Mouse (Mus musculus): ENCODE data around the gene Rac2.

Gene Rac2

DNA sequence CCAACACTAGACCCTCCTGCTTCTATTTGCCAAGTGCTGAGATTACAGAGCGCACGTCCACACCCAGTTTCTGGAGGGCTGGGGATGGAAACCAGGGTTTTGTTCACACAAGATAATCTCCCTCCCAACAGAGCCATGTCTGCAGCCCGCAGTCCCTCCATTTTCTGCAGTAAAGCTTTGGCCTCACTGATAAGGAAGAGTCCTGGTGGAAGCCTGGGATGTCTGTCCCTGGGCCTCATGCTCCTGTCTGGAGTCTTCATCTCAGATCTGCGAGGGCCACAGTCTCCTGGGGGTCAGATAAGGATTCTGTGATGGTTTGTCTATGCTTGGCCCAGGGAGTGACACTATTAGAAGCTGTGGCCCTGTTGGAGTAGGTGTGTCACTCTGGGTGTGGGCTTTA, 15.5 kb upstream of the Rac2 start:
- no peak for DNase-seq

DNA sequence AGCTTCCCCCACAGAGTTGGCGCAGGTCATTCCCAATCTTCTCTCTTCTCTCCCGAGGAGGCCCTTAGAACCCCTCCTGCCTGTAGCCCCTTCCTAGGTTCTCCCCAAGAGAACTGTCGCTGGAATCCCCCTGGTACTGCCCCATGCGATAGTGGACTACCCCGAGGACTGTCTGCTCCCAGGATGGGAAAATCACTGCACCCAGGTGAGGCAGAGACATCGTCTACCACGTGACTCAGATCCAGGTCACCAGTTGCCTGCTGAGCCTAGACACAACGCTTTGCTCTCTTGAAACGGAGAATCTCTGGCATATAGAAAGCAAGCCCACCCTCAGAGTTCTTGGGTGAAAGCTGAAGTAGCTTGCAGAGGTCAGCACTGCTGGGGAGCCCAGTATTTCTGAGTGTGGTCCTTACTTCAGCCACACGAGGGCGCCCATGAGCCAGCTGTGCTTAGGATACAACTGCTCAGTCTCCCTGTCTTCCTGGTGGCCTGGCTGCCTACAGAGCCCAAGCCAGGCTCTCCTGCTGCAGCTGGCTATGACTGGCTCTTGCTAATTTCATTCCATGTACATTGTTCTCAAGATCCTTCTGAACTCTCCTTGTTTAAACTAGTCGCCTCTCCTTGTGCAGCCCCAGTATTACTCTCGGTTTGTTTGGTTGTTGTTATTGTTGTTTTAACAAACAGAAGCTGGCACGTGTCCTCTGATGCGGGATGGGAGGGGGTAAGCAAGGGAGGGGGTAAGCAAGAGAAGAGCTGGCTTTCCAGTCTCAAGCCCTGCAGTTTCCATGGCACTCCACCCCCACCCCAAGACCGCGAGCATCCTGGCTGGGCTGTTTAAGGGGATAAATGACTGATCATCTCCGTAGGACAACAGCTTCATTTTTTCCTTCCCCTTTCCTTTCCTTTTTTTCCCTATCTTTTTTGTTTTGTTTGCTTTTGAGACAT, 14.7 kb upstream of the Rac2 start:
- DNase-seq = peak; percentile 91 to 92

DNA sequence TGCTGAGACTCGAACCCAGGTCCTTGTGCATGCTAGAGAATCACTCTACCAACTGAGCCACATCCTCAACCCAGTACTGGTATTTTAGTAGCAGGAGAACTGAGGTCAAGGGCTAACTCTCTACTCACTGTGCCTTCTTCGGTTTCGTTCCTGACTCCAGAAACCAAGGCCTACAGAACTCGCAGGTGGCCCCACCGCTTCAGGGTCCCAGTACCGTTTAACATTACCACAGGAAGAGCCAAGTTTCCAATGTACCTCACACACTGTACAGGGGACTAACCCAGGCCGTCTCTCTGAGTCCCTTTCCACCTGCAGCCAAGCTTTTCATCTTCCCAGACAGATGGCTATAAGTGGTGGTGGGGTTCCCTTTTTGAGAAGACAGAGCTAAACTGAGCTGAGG, 12.8 kb upstream of the Rac2 start:
- DNase-seq = no peak

DNA sequence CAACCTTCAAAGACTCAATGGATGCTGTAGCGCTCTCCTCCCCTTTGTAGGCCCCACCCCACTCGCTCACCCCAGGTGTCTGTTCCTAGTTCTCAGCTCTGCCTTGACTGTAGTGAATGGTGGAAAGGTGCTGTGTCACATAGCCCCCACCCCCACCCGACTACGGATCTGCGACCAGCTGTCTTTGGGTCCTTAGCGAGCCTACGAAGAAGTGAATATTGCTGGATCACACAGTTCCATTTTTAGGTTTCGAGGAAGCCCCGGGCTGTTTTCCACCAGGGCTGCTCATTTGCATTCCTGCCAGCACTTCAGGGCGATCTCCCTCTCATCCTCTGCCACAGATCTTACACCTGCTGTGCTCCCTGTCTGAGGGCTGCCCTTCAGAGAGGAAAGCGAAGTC, 10.8 kb upstream of the Rac2 start:
- peak in 1 of 2 experiments; percentile 28 for DNase-seq

DNA sequence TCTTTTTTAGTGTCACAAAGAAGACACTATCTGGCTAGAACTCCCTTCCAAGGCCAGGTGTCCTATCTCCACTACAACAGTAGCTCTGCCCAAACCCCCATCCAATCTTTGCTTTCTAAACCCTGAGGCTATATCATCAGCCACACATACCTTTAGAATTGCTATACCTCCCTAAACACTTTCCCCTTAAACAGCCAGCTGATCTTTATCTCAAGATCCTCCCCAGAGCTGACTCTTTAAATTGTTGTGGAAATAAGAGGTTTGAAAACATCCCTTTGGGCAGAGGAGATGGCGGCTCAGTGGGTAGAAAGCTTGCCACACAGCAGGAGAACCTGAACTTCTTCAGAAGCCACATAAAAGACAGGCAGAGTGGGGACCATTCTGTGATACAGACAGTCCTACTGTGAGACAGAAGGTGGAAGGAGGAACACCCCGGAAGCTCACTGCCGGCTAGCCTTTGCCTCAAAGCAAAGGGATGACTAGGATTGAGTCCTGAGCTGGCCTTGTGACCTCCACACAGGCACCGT, 3.8 kb upstream of the Rac2 start:
- no peak for DNase-seq

DNA sequence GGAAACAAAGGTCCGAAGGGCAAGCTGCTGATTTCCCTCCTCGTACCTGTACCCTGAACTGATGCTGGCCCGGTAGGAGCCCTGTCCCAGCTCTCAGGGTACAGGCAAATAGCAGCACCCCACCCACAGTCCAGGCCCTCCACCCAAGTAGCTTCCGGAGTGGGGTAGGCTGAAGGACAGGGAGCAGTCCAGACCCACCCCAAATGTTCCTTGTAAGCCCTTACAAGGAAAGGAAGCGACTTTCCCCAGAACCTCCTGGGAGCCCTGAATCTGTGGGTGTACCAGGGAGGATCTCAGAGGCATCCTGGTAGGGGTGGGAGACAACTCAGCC, 348 bp downstream of the Rac2 start:
- no peak for DNase-seq

DNA sequence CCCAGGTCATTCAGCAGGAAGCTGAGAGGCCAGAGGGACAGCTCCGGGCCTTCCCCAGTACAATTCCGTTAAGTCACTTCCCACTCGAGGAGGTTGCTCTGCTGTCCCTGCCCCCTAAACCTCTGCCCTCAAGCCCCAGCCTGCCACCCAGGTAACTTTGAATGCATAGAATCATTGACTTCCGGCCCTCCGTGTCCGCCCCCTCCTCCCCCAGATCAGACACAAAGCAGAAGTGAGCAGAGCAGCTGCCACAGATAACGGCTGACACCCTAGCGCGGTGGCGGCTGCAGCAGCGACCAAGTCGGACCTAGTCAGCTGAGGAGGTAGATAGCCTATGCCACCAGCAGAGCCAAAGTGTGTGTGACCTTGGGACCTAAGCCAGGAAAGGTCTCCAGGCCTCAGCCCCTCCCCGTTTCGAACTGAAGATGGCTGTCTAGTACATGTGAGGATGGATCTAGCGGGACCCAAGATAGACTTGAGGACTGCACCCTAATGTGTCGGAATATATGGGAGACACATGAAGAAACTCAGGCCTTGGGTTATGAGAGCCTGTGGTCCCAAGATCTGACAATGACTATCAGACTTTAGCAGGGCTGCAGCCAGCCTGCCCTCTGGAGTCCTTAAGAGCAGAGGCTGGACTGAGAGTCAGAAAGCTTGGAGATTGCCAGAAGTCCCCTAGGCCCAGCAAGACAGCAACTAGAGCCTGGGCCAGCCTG, 871 bp downstream of the Rac2 start:
- DNase-seq = no peak

DNA sequence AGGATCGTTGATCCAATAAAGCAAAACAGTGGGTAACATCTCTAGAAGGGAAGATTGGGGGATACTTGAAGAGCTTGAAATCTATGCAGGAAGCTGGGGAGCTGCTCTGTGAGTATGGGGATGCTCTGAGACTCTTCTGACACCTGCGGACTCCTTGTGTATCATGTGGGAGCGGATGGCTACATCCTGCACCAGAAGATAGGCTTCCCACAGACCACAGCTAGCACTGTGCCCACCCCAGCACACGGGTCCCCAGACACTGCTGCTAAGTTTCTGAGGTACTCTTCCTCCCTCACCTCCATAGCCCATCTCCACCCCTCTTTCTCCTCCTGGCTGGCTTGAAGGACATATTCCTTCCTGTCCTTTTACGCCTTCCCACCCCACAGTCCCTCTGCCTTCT, 2.4 kb downstream of the Rac2 start:
- DNase-seq = no peak

DNA sequence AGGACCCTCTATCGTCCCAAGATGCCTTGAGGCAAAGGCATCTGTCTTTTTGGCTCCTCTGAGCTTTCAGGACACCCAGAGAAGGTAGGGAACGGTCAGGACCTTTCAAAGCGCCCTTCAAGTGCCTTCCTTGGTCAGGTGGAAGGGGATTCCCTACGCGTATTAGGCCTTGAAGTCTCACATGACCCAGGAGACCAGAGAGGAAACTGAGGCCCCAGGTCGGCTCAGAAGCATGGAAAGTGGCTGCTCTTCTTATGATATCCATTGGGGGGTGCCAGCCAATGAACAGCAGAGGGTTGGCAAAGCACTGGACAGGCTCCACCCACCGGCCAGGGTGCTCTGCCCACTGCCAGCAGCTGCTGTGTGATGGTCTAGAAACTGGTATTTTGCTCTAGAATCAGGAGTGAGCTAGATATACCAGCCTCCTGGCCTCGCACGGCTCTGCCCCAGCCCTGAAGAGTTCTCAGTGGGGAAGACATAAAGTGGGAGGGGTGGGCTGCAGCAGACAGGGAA, 4.9 kb downstream of the Rac2 start:
- peak in 1 of 2 experiments; percentile 46 for DNase-seq

DNA sequence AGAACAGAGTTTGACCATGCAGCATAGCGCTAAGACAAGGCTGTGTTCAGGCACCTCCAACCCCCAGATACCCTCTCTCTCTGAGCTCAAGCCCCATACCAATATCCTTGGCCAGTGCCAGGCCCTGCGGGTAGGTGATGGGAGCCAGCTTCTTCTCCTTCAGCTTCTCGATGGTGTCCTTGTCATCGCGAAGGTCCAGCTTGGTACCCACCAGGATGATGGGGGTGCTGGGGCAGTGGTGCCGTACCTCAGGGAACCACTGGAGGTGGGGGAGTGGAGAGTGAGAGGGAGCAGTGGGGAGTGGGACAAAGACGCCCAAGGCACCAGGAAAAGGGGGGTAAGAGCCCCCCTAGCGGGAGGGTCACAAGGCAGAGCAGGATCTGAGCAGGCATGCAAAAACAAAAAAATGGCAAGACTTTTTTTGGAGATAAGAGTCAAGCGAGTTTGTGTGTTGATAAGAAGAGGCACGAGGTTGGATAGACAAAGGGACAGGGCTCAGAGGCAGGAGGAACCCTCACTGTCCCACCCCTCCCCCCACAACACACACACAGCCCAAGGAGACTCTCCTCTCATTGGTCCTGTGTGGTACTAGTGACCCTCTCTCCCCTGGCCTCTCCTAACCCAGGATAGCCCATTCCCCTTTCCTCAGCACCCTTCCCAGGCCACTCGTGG, 7.7 kb downstream of the Rac2 start:
- DNase-seq = no peak

DNA sequence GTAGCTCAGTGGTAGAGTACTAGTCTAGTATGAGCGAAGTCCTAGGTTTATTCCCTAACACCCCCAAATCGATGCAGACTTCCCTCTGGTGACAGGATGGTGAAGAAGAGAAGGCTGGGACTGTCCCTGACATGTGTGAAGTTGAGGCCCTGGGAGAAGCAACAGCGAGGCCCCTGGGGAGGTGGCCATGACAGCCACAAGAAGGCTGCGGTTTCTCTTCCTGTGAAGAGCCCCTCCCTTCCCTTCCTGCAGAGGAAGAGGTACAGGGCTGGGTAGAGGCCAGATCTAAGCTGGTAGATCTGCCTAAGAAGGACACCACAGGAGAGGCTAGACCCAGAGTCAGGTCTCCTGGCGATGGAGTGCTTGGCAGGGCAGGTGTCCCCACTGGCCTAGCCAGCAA, 8.6 kb downstream of the Rac2 start:
- no peak for DNase-seq

DNA sequence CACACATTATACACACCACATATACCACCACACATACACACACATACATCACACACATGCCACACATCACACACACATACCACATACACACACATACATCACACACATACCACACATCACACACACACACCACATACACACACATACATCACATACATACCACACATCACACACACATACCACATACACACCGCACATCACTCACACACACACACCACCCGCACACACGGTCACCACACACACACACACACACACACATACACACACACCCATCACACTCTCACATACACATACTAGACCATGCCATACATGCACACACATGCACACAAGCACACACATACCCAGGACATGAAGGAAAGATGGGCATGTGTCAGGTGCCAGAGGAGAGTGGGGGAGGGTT, 9.2 kb downstream of the Rac2 start:
- no peak for DNase-seq

DNA sequence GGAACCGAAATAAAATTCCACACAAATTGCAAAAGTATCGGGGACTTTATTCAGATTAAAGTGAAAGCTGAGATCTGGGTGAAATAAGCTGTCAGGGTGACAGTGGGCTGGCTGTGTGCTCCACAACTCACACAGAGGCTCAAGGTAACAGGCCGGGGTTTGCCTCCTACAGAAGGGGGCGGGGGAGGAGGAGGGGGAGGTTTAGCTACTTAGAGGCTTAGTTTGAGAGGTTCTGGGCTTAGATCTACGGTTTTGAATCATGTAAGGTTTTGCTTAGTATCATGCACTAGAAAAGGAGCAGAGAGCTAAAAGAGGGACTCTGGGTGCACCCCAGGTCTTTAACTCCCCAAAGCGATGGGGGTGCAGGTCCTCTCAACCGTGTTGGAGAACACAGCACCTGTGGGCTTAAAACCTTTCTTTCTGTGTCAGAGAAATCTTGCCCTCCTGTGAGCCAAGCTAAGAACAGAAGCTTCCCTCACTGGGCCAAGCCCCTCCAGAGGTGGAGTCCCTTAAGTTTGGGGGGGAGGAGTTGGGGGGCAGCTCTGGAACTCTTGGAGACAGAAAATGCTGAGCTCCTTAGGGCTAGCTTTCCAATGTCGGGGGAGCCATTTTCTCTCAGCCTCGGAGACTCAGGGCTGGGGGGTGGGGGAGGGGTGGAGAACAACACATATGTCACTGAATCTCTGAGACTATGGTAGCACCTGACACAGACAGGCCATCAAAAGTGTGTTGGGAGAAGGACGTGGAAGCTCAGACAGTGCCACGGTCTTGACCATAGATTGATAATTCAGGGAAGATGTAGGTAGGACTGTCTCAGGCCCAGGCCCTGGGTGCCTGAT, 13.2 kb downstream of the Rac2 start:
- DNase-seq = no peak

DNA sequence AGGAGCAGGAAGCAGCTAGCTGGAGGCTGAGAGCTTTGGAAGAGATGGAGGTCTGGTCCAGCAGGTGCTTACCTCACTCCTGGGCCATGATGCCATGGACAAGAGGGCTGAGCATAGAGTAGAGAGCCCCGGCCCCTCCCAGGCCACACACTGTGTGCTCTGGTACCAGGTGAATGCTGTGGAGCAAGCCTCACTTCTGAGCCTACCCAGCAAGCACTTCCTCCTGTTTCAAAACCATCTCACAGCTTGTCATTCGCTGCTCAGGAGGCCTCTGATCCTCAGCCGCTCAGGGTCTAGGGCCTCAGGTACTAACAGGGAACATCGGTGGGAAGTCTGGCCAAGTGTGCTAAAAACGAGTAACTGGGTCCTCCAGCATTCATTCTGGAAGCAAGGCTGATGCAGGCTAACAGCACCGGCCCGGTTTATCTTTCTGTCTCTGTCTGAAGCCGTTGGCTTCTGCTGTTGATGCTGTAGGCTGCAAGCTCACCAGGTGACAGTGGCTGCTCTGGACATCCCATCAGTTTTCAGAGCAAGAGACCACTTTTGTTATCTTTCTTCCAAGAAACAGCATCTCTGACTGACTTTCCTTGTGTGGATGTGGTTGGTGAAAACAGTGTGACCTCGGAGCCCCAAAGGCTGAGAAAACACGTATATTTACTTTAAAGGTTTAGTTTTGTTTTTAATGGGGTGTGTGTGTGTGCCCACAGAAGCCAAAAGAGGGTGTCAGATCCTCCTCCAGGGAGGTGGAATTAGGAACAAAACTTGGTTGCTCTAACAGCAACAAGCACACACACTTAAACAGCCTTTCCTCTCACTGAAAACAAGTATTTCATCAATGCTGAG, 14.7 kb downstream of the Rac2 start:
- DNase-seq = no peak

DNA sequence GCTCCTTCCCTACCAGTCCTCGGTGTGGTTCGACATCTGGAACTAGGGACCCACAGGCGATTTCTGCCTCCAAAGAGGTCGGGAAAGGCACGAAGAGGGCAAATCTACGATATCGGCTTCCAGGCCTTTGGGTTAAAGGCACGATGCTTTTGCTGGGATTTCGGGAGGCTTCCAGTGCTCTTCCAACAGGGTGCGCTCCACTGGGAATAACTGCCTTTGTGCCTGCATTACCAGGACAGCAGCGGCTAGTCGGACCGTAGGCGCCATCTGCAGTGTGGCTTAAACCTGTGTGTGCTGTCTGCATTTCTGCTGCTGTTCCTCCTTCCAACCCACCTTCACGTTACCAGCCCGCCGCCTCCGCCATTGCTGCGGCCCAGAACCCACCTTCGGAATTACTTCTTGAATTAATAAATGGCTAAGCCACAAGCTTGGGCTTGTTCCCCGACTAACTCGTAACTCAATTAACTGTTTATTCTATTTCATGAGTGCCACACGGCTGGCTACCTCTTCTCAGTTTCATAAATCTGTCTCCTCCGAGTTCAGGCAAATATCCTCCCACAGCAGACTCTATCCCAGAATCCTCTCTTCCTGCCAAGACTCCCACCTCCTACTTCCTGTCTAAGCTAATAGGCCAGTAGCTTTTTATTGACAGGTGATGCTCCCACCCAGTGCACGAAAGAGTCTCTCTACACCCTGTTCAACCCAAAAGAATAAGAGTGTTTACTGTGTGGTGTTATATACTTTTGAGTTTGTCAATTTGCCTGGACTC, 17.9 kb downstream of the Rac2 start:
- DNase-seq = no peak

DNA sequence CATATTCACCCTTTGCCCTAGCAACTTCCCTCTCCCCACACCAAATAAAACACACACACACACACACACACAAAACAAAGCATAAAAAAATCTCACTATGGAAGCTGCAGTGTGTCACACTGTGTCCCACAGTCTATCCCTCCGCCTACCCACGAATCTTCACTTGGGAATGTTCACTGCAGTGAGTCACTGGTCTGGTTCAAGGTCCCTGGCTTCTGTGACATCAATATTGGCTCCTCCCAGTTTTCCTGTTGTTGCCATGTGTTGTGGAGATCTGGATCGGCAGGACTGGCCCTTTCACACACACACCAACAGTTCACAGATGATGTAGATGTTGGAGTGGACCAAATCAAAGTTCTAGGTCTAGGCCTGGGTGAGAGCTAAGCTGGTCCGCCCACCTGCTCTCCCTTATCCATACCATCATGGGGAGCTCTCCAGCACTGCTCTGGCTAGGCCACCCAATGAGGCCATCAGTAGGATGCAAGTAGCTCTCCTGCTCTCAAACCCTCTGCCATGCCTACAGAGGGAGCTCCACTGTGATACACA, 23.3 kb downstream of the Rac2 start:
- no peak for DNase-seq

DNA sequence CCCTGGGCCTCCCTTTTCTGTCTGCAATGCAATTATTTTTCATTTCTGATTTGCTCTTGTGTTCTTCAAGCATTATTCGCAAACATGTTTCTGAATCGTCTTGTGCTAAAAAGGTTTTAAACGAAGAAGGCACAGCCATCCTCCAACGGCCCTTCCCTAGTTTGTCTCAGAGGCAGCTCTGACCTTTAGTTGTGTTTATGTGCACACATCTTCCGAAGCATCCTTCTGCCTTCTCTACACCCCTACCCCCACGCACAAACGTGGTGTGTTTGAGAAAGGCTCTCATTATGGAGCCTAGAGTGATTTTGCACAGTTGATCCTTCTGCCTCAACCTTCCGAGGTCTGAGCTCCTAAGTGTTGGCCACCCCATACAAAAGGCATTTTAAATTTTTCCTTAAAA, 23.9 kb downstream of the Rac2 start:
- DNase-seq = no peak

DNA sequence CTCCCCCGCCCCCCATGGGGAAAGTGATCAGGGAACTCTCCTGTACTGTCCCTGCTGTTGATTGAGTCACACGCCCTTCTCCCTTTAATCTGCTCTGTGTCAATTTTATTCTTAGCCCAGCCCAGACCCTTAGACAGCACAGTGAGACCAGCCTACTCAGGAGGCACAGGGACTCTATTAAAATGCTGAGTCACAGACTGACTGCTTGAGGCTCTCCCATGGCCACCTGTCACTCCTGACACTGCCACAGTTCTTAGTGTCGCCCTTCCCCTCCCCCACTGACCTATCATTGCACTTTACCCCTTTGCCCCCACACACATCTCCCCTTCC, 24.3 kb downstream of the Rac2 start:
- DNase-seq = peak in 1 of 2 experiments; percentile 31

DNA sequence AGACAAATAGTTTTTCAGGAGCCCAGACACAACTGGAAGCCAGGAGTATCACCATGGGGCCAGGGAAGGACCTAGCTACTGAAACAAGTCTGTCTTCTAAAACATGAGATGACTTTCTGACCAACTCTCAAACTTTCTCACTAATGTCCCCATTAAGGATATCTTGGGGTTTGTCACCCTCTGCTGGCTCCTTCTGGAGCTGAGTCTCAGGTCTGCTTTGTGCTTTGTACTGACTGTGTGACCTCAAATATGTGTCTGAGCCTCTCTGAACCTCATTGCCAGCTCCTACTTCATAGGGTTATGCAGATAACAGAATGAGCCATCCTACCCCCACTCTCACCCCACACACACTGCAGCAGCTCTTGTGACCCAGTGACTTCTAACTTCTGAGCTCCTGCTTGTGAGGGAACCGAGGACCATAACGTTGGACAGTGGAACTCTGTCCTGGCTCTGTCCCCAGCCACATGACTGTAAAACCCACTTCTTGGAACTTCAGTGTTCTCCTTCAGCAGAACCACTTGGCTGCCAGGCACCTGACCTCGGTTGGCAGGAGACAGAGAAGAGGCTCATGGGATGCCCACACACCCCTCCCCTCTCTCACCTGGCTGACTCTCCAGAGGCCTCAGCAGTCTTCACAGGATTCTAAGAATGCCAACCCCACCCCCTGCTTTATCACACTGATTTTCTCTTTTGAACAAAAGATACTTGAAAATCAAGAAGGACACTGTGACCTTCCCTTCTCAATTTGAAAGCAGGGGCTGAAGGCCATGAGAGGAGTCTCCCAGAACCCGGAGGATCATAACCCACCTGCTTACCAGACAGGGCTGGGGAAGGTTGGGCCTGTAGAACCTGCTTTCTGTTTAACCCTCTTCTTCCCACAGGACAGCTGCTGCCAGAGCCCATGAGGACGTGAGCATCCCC, 24.9 kb downstream of the Rac2 start:
- peak in 1 of 2 experiments; percentile 64 for DNase-seq

All from cerebellum, postnatal 10 days (tissue).